Mouse (Mus musculus) bone marrow macrophage, adult 2 months (primary cell): ENCODE results near the gene Olfr1366. TPM values are rescaled to one million over a fixed set of nuclear protein-coding genes. Genes with fewer than 3 reads are reported as not detected.

ENCODE experiments used
- H3K27ac ChIP-seq: 2 replicates; pipeline ENCODE4 v1.5.1; 2012; ENCODE audit warnings: low read depth, low read length; ENCODE audit not compliant: insufficient read depth
- H3K4me1 ChIP-seq: 2 replicates; pipeline ENCODE4 v1.6.1; 2012; ENCODE audit warnings: low read length; ENCODE audit not compliant: control insufficient read depth, insufficient read depth
- H3K4me3 ChIP-seq: 2 replicates; pipeline ENCODE4 v1.5.1; 2012; ENCODE audit warnings: mild to moderate bottlenecking, low read length, moderate library complexity; ENCODE audit not compliant: insufficient read depth
- CTCF ChIP-seq: IDR thresholded peaks from 2 replicates; pipeline ENCODE4 v1.5.1; 2012; ENCODE audit warnings: low read depth, mild to moderate bottlenecking, low read length, moderate library complexity
- POLR2A ChIP-seq: IDR thresholded peaks from 2 replicates; pipeline ENCODE4 v1.6.1; 2012; ENCODE audit warnings: mild to moderate bottlenecking, low read depth, low read length, borderline replicate concordance
- polyA plus RNA-seq: library from polyadenylated mRNA; stranded (reverse); fragments of >200 nt; gene quantifications from 2 replicates; pipeline ENCODE4 v1.2.4, GENCODE M21; 2012; ENCODE audit not compliant: missing spikeins, insufficient read depth, insufficient read length

Olfr1366 gene
- polyA plus RNA-seq, 1 experiment, result not detected

- Histone ChIP-seq H3K27ac (no peak within 1 kb of the TSS), H3K4me1 (peaks cover 8% of the 10 kb centered on the region), H3K4me3 (no peak within 1 kb of the TSS)
- no peak for TF ChIP-seq CTCF
- no peak for TF ChIP-seq POLR2A
These were observed 47.5 kb downstream of the Olfr1366 start, which contains the start of gene AK157302 for GRCm38 (mm10) chr13:21495080-21495479. Gene AK157302, plus strand, starts transcription at chr13:21495223.

- TF ChIP-seq POLR2A (no peak), CTCF (no peak)
- no peak overlapping the region for H3K4me3 ChIP-seq
- H3K27ac ChIP-seq, result no peak overlapping the region
- peaks cover 8% of the 10 kb centered on the region for H3K4me1 ChIP-seq
These were observed 49.8 kb downstream of the Olfr1366 start for GRCm38 (mm10) chr13:21492847-21493246.

GRCm38 (mm10) chr13:21486881-21487280 lies 55.7 kb downstream of the Olfr1366 start:
- TF ChIP-seq CTCF, result no peak
- no peak for TF ChIP-seq POLR2A
- H3K4me1 ChIP-seq, result no peaks in the 10 kb centered on the region
- H3K4me3 ChIP-seq, result no peak overlapping the region
- H3K27ac ChIP-seq, result no peak overlapping the region

Other genes starting within 250 kb of the Olfr1366 start
- gene Gpx6, start 230.7 kb downstream of the Olfr1366 start, polyA plus RNA-seq, result not detected in 2 replicates
- not detected in 2 replicates for gene Olfr1367, start 195.9 kb downstream of the Olfr1366 start, polyA plus RNA-seq
- gene Zscan12, start 180.0 kb downstream of the Olfr1366 start, polyA plus RNA-seq, result 5.7 and 7.1 TPM in 2 replicates
- 54.9 and 59.3 TPM in 2 replicates for gene Zkscan3, start 140.1 kb downstream of the Olfr1366 start, polyA plus RNA-seq
- 0.17 and 0.65 TPM in 2 replicates for gene Pgbd1, start 101.8 kb downstream of the Olfr1366 start, polyA plus RNA-seq
- gene Zscan26, start 89.1 kb downstream of the Olfr1366 start, polyA plus RNA-seq, result 44.4 and 50.9 TPM in 2 replicates
- 0.92 and 1.3 TPM in 2 replicates for gene Nkapl, start 74.3 kb downstream of the Olfr1366 start, polyA plus RNA-seq
- gene Zkscan4, start 63.9 kb downstream of the Olfr1366 start, polyA plus RNA-seq, result 1.5 and 2.6 TPM in 2 replicates
- not detected in 2 replicates for gene Gm10065, start 63.4 kb downstream of the Olfr1366 start, polyA plus RNA-seq
- gene AK157302, start 47.6 kb downstream of the Olfr1366 start, polyA plus RNA-seq, result 0.34 TPM in 1 of 2 replicates, not detected in the other
- gene Gm11273, start 41.4 kb downstream of the Olfr1366 start, polyA plus RNA-seq, result 5.1 and 18.9 TPM in 2 replicates
- gene Zkscan8, start 11.7 kb downstream of the Olfr1366 start, polyA plus RNA-seq, result 5.6 and 5.8 TPM in 2 replicates
- gene Olfr1535, start 17.1 kb upstream of the Olfr1366 start, polyA plus RNA-seq, result not detected in 2 replicates
- gene Olfr1364, start 39.0 kb upstream of the Olfr1366 start, polyA plus RNA-seq, result not detected in 2 replicates
- not detected in 2 replicates for gene Olfr1362, start 71.2 kb upstream of the Olfr1366 start, polyA plus RNA-seq
- gene Olfr11, start 99.7 kb upstream of the Olfr1366 start, polyA plus RNA-seq, result not detected in 2 replicates
- 0.48 TPM in 1 of 2 replicates, not detected in the other for gene Olfr1361, start 120.6 kb upstream of the Olfr1366 start, polyA plus RNA-seq
- gene Olfr1360, start 134.6 kb upstream of the Olfr1366 start, polyA plus RNA-seq, result not detected in 2 replicates
- gene Olfr1359, start 155.3 kb upstream of the Olfr1366 start, polyA plus RNA-seq, result not detected in 2 replicates
- gene Hist1h2bl, start 173.3 kb upstream of the Olfr1366 start, polyA plus RNA-seq, result not detected in 2 replicates
- 4.0 TPM in 1 of 2 replicates, not detected in the other for gene Hist1h2ai, start 173.6 kb upstream of the Olfr1366 start, polyA plus RNA-seq
- gene Hist1h3h, start 174.9 kb upstream of the Olfr1366 start, polyA plus RNA-seq, result 6.9 TPM in 1 of 2 replicates, not detected in the other
- 2.1 TPM in 1 of 2 replicates, not detected in the other for gene Hist1h2bm, start 179.2 kb upstream of the Olfr1366 start, polyA plus RNA-seq
- 1.8 and 2.7 TPM in 2 replicates for gene Hist1h4j, start 192.3 kb upstream of the Olfr1366 start, polyA plus RNA-seq
- gene Hist1h4k, start 207.7 kb upstream of the Olfr1366 start, polyA plus RNA-seq, result 3.6 and 8.9 TPM in 2 replicates
- 4.9 and 9.5 TPM in 2 replicates for gene Hist1h2ak, start 211.0 kb upstream of the Olfr1366 start, polyA plus RNA-seq
- 7.1 and 7.3 TPM in 2 replicates for gene Hist1h2bn, start 211.3 kb upstream of the Olfr1366 start, polyA plus RNA-seq
- gene Hist1h1b, start 237.8 kb upstream of the Olfr1366 start, polyA plus RNA-seq, result 0.82 and 2.1 TPM in 2 replicates
- gene Hist1h3i, start 240.6 kb upstream of the Olfr1366 start, polyA plus RNA-seq, result 3.9 and 4.4 TPM in 2 replicates
- gene Hist1h2an, start 244.4 kb upstream of the Olfr1366 start, polyA plus RNA-seq, result not detected in 2 replicates
- not detected in 2 replicates for gene Hist1h2bp, start 244.7 kb upstream of the Olfr1366 start, polyA plus RNA-seq